Mouse (Mus musculus): ENCODE results near the gene Sp6.

Sp6 gene

GRCm38 (mm10) chr11:96976911-96977591 lies 36.1 kb upstream of the Sp6 start:
- CTCF ChIA-PET = interaction anchor here (0.5 to 3.1 kb wide), 27 partner anchors 10 to 144 kb away, joined by 3 to 31 read pairs (median 5); partner anchors contain the start of genes Scrn2 (in 3 of the 4) and Cdk5rap3 (in 2 of the 4)

GRCm38 (mm10) chr11:96977606-96978400 lies 35.4 kb upstream of the Sp6 start:
- ChIA-PET CTCF (interaction anchor here (0.5 to 3.1 kb wide), 36 partner anchors 9 to 382 kb away, joined by 3 to 31 read pairs (median 4); partner anchors contain the start of genes Cdk5rap3 (in 3 of the 4), Scrn2 (in 3 of the 4) and Pnpo (in 1 of the 4)), POLR2A (interaction anchor here (0.5 to 9.8 kb wide), 116 partner anchors 8 to 722 kb away, joined by 3 to 111 read pairs (median 4); partner anchors contain the start of genes Cdk5rap3 (in 3 of the 4), Lrrc46 (in 3 of the 4), Mrpl10 (in 3 of the 4) and Scrn2 (in 3 of the 4))

More at GRCm38 (mm10) chr11:96976911-96977591, 36.1 kb upstream of the Sp6 start:
- POLR2A ChIA-PET = interaction anchor here in 3 of 4 experiments (0.6 to 9.8 kb wide), 70 partner anchors 9 to 723 kb away, joined by 3 to 111 read pairs (median 5); partner anchors contain the start of genes Cdk5rap3 (in 3 of the 3), Copz2 (in 1 of the 3), Kpnb1 (in 1 of the 3) and Lrrc46 (in 1 of the 3)

DNA sequence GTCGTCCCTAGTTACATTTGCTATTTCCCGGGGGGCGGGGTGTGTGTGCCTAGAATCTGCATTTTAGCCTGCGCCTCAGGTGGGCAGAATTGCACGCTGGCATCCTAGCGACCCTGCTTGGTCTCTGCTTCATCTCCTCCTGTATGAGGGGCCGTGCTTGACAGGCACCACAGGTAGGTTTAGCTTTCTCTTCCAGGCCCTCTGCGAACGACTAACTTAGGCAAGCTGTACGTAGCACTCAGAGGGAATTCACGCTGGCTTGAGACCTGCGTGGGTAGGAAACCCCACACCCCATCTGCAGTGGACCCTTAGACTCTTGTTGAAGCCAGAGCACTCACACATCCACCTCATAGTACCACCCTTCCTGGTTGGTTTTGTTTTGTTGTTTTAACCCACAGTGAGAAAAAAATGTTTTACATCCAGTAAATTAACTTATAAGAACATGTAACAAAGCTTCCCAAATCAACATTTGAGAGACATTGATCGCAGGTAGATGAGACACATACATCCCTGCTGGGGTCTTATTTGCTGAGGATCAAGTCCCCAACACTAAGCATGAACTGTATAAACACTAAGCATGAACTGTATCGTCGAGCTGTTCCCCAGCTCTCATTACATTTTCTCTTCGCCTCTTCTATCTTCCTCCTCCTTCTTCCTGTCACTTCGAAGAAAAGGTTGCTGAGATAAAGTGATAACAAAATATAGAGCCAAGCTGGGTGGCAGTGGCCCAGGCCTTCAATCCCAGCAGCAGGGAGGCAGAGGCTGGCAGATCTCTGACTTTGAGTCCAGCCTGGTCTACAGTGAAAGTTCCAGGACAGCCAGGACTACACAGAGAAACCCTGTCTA lies 34.6 kb upstream of the Sp6 start:
- CTCF ChIA-PET = interaction anchor here (0.6 to 4.6 kb wide), 39 partner anchors 8 to 628 kb away, joined by 3 to 50 read pairs (median 4); partner anchors contain the start of genes Cdk5rap3 (in 3 of the 4), Scrn2 (in 3 of the 4) and Pnpo (in 1 of the 4)
- POLR2A ChIA-PET = interaction anchor here (0.5 to 9.8 kb wide), 132 partner anchors 8 to 1437 kb away, joined by 3 to 111 read pairs (median 4); partner anchors contain the start of genes Cdk5rap3 (in 3 of the 4), Lrrc46 (in 3 of the 4), Mrpl10 (in 3 of the 4) and Scrn2 (in 3 of the 4)

- ChIA-PET CTCF (interaction anchor here (0.7 to 4.6 kb wide), 16 partner anchors 14 to 320 kb away, joined by 3 to 50 read pairs (median 5); partner anchors contain the start of genes Cdk5rap3 (in 1 of the 4), Kpnb1 (in 1 of the 4), Pnpo (in 1 of the 4) and Scrn2 (in 1 of the 4)), POLR2A (interaction anchor here (0.5 to 9.3 kb wide), 59 partner anchors 8 to 1438 kb away, joined by 3 to 111 read pairs (median 4); partner anchors contain the start of genes Lrrc46 (in 2 of the 4), Mrpl10 (in 2 of the 4), Scrn2 (in 2 of the 4) and Cdk5rap3 (in 1 of the 4))
Observed at GRCm38 (mm10) chr11:96979329-96979728, 33.9 kb upstream of the Sp6 start.

DNA sequence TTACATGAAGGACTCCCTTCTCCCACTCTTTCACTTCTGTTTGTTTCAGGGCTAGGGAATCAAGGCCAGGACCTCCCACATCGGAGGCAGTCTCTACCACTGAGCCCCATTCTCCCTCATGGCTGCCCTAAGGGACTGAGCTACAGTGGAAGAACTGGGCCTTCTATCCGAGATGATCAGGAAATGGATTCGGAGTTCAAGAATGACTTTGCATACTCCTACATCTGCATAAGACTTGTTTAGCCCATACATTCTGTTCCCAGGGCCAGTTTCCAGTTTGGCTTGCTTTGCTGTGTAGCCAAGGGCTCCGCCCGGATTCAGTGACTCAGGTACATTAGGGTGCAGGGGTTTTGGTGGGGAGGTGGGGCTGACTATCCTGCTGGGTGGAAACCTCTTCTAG lies 33.2 kb upstream of the Sp6 start:
- POLR2A ChIA-PET = interaction anchor here (0.5 to 9.3 kb wide), 48 partner anchors 8 to 904 kb away, joined by 3 to 111 read pairs (median 4); partner anchors contain the start of genes Lrrc46 (in 2 of the 4), Mrpl10 (in 2 of the 4), Scrn2 (in 2 of the 4) and Cdk5rap3 (in 1 of the 4)
- CTCF ChIA-PET = interaction anchor here in 3 of 4 experiments (0.5 to 4.6 kb wide), 15 partner anchors 13 to 842 kb away, joined by 3 to 50 read pairs (median 4); partner anchors contain the start of genes Cdk5rap3 (in 1 of the 3), Kpnb1 (in 1 of the 3), Pnpo (in 1 of the 3) and Scrn2 (in 1 of the 3)

DNA sequence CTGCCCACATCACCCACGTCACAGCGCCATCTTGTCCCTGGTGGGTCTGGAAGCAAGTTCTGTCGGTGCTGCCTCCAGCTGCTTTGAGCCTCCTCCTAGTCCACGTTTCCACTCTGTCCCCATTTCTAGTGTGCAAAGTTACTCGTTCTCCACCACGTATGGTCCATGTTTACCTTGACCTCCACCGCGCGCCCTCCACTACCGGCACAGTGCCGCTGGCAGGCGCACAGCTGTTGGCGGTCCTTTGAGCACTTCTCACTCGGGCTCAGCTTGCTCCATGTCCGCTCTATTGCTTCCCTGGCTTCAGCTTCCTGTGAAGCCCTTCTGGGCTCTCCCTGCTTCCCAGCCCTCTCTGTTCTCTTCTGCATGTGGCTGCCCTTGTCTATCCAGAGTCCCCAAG lies 31.7 kb upstream of the Sp6 start:
- ChIA-PET POLR2A (interaction anchor here in 3 of 4 experiments (0.5 to 8.2 kb wide), 24 partner anchors 9 to 180 kb away, joined by 3 to 67 read pairs (median 5); partner anchors contain the start of genes Scrn2 (in 3 of the 3), Cdk5rap3 (in 1 of the 3), Lrrc46 (in 1 of the 3) and Mrpl10 (in 1 of the 3)), CTCF (interaction anchor here (0.7 to 4.6 kb wide), 32 partner anchors 9 to 347 kb away, joined by 3 to 50 read pairs (median 4); partner anchors contain the start of genes Scrn2 (in 4 of the 4) and Cdk5rap3 (in 2 of the 4))

- POLR2A ChIA-PET = interaction anchor here in 3 of 4 experiments (0.6 to 8.2 kb wide), 19 partner anchors 9 to 103 kb away, joined by 3 to 67 read pairs (median 6); partner anchors contain the start of genes Scrn2 (in 3 of the 3), Cdk5rap3 (in 1 of the 3), Lrrc46 (in 1 of the 3) and Mrpl10 (in 1 of the 3)
- CTCF ChIA-PET = interaction anchor here (0.7 to 4.6 kb wide), 25 partner anchors 10 to 346 kb away, joined by 3 to 50 read pairs (median 5); partner anchors contain the start of genes Scrn2 (in 3 of the 4) and Cdk5rap3 (in 2 of the 4)
Observed at GRCm38 (mm10) chr11:96982355-96982754, 30.8 kb upstream of the Sp6 start.

DNA sequence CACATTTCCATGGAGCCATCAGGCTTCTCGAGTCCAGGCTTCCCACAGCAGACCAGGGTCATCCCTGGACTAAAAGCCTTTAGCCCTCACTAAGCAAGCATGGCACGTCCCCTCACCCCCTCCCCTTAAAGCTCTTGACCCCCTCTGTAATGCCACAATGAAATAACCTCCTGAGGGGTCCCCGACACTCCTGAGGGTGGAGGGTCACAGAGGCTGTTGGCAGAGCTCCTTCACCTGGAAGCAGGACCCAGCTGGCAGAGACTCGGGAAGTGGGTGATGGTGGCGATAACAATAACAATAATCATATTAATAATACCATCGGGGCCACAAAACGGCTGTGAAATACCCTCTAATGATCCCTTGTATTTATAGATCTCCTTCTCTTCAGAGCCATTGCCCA lies 30.3 kb upstream of the Sp6 start, which contains the start of gene Sp2:
TSS of gene Sp2 (minus strand) at position 101 of the 400 bp plus-strand sequence.
- CTCF ChIA-PET = interaction anchor here (0.6 to 4.6 kb wide), 6 partner anchors 26 to 63 kb away, joined by 3 to 50 read pairs (median 8); no protein-coding TSS in a partner anchor
- POLR2A ChIA-PET = interaction anchor here in 2 of 4 experiments (2.3 to 8.2 kb wide), 3 partner anchors 39 to 43 kb away, joined by 10 to 62 read pairs (median 56); no protein-coding TSS in a partner anchor

GRCm38 (mm10) chr11:96984903-96985302 lies 28.3 kb upstream of the Sp6 start:
- CTCF ChIA-PET = interaction anchor here in 3 of 4 experiments (0.6 to 3.1 kb wide), 7 partner anchors 12 to 419 kb away, joined by 3 to 12 read pairs (median 8); no protein-coding TSS in a partner anchor
- POLR2A ChIA-PET = interaction anchor here in 3 of 4 experiments (0.6 to 7.4 kb wide), 9 partner anchors 11 to 217 kb away, joined by 3 to 56 read pairs (median 3); no protein-coding TSS in a partner anchor

GRCm38 (mm10) chr11:96986463-96986862 lies 26.7 kb upstream of the Sp6 start:
- ChIA-PET CTCF (interaction anchor here in 3 of 4 experiments (0.6 to 3.1 kb wide), 12 partner anchors 9 to 316 kb away, joined by 3 to 12 read pairs (median 4); no protein-coding TSS in a partner anchor), POLR2A (interaction anchor here in 3 of 4 experiments (0.6 to 1.7 kb wide), 19 partner anchors 8 to 293 kb away, joined by 3 to 7 read pairs (median 3); partner anchors contain the start of genes Lrrc46 (in 1 of the 3), Mrpl10 (in 1 of the 3) and Scrn2 (in 1 of the 3))

DNA sequence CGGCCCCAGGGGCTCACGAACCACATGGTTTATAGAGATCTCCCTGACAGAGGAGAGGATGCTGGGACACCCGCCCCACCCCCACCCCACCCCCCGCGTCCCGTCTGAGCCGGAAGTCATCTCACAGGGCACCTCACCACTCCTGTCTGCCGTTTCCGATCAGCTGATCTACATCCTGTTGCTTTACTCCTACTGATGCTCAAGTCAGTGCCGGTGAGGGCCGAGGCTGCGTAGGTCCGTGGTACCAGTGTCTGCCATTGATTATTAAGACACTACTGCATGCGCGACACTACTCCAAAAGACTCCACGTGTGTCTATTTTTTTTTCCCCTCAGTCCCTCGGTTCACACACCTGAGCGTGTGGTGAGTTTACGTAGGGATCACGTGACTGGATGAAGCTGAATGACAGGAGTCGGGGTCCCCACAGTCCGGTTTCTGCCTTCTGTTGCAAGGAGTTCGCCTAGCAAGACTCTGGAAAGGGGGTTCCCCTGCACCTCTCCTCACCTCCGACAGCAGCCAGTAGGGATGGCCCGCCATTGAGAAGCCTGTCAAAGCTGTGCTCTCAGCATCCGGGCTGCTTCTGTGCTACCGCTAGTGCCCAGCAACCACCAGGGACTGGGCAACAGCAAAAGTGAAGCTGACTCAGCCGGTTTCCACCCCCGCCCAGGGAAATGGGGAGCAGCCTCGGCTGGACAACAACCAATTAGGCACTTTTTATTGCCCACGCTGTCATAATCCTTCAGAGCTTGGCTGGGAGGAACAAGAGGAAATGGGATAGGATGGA lies 25.1 kb upstream of the Sp6 start:
- ChIA-PET POLR2A (interaction anchor here in 3 of 4 experiments (0.6 to 2.3 kb wide), 17 partner anchors 8 to 201 kb away, joined by 3 to 19 read pairs (median 5); partner anchors contain the start of genes Lrrc46 (in 1 of the 3) and Mrpl10 (in 1 of the 3)), CTCF (interaction anchor here in 3 of 4 experiments (0.6 to 2.9 kb wide), 13 partner anchors 9 to 173 kb away, joined by 3 to 12 read pairs (median 5); partner anchors contain the start of genes Cdk5rap3 (in 1 of the 3), Osbpl7 (in 1 of the 3) and Scrn2 (in 1 of the 3))

- CTCF ChIA-PET = interaction anchor here in 1 of 4 experiments (1.7 kb wide), 1 partner anchor 30 kb away, joined by 5 read pairs; no protein-coding TSS in a partner anchor
- POLR2A ChIA-PET = interaction anchor here in 2 of 4 experiments (0.6 to 2.0 kb wide), 10 partner anchors 9 to 196 kb away, joined by 3 to 5 read pairs (median 4); partner anchors contain the start of genes Kpnb1 (in 1 of the 2) and Scrn2 (in 1 of the 2)
Observed at GRCm38 (mm10) chr11:96991501-96991900, 21.7 kb upstream of the Sp6 start.

DNA sequence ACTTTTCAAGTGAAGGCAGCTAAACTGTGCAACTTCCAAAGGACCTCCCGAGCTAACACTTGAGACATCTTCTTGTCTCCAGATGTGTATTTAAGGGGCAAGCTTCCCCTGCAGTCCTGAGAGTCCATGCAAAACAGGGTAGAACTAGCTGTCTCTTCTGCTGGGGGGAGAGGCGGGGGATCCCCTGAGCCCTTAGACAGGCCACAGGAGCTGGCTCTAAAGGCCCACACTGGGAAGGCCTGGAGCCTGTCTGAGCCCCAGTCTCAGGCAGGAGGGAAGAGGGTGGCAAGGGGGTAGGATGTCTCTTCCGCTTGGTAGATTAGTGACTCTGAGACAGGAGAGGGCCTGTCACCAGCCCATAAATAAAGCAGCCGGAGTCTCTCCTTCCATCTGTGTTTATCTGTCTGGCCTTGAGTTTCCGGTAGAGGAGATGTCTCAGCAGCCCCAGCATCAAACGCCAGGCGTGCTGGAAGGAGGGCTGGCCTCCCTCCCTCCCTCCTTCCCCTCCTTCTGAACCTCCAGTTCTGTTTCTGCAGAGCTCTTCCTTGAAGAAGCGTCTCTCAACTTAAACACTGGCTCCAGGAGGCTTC lies 20.4 kb upstream of the Sp6 start:
- ChIA-PET POLR2A (interaction anchor here in 3 of 4 experiments (0.5 to 2.0 kb wide), 8 partner anchors 8 to 1238 kb away, joined by 3 to 4 read pairs (median 4); no protein-coding TSS in a partner anchor), CTCF (interaction anchor here in 3 of 4 experiments (0.5 to 1.7 kb wide), 8 partner anchors 11 to 330 kb away, joined by 3 to 7 read pairs (median 4); partner anchors contain the start of genes Lrrc46 (in 1 of the 3), Mrpl10 (in 1 of the 3) and Scrn2 (in 1 of the 3))

- ChIA-PET POLR2A (interaction anchor here in 3 of 4 experiments (0.7 to 2.1 kb wide), 6 partner anchors 8 to 26 kb away, joined by 3 to 8 read pairs (median 3); no protein-coding TSS in a partner anchor), CTCF (interaction anchor here (0.6 to 1.3 kb wide), 4 partner anchors 27 to 32 kb away, joined by 3 read pairs; no protein-coding TSS in a partner anchor)
Observed at GRCm38 (mm10) chr11:96995031-96995430, 18.2 kb upstream of the Sp6 start.
